Mouse (Mus musculus) testis, adult 2 months (tissue): ENCODE results near the gene Dtx2.

Experiments used
- CTCF ChIP-seq: fragments of 200-500 bp; IDR thresholded peaks from 2 replicates; pipeline ENCODE4 v1.5.1; 2012; ENCODE audit warnings: low read depth, mild to moderate bottlenecking, inconsistent platforms, low read length, moderate library complexity; ENCODE audit not compliant: control insufficient read depth, insufficient read depth, insufficient replicate concordance
- POLR2A ChIP-seq: fragments of 200-500 bp; IDR thresholded peaks from 2 replicates; pipeline ENCODE4 v1.6.1; 2012; ENCODE audit warnings: low read depth, mild to moderate bottlenecking, inconsistent platforms, low read length, moderate library complexity; ENCODE audit not compliant: control insufficient read depth

GRCm38 (mm10) chr5:136078136-136078535, 83.5 kb downstream of the Dtx2 start:
- no peak for TF ChIP-seq CTCF
- TF ChIP-seq POLR2A: no peak
